Mouse (Mus musculus) 416B (cell line): Measurements from ENCODE around the gene Kif17.

Experiments used
- DNase-seq: peaks from one replicate; pipeline ENCODE4 v3.0.0; 2011; ENCODE audit warnings: low read depth

Kif17 gene

DNA sequence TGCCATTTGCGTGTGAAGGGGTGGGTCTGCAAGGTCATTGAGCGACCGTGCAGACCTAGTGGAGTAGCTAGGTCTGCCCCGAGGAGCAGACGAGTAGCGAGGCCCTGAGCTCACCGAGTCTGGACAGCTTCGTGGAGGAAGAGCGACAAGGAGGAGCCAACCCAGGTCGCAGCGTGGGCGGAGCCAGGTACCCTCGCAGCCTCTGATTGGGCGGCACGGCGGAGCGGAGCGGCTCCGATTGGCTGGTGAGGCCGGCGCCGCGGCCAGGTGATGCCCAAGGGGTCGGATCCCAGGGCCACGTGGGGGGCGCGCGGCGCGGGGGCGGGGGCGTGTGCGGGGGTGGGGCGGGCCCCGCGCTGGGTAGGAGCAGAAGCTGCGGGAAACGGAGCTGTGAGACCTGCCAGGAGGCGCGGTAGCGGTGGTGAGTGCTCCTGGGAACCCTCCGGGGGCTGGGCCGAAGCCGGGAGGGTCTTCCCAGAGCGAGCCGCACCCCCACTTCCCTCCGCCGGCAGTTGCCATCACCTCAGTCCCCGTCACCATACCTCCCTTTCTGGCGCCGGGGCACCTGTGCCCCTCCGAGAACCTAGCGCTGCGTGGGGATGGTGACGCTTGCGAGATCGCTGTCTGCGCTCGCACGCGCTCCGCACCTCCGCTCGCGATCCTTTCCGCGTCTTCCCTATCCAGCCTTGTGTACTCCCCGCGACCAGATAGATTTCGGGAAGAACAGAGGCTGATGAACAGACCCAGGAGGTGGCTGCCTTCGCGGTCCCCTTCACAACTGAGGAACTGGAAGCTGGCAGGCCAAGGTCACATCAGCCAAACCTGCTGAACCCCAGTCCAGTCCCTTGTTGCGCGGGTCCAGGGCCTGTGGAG is at the start of gene Kif17, which contains the start of gene Sh2d5:
TSS of gene Kif17 (plus strand) at position 348 of the 873 bp plus-strand sequence.
TSS of gene Sh2d5 (plus strand) at position 316 of the 873 bp plus-strand sequence.
- peak; percentile 96 for DNase-seq

DNA sequence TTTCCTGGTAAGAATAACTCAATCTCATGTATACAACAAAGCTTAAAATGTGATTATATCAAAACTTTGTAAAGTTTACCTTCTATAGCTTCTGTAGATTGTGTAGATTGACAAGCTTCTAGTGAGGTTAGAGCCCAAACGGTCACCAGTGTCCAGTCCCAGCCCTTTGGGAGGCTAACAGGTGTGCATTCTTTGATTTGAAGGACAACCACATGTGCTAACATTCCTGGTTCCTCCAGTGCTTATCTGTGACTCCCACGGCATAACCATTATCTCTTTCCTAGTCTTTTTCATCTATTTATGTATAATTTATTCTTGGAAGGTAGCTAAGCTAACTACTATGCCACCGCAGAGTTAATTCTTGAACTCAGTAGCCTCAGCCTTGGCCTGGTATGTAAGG is 49.5 kb upstream of the Kif17 start:
- no peak for DNase-seq

DNA sequence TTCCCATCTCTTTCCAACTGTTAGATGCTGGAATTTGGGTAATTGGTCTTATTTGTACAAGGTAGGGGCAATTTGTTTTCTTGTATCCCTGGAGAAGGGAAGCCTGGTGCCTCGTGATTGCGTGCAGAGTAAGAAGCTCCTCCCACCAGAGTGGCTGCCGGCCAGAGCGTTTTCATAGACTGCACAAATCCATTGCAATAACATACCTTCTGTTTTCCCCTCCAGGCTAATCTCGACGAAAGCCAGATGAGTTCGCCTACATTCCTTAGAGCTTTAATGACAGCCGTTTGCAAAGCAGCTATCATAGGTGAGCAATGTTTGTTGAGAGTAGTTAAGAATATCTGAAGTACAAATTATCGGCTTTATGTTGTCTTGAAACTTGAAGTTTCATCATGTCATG is 48.5 kb upstream of the Kif17 start:
- DNase-seq = no peak

DNA sequence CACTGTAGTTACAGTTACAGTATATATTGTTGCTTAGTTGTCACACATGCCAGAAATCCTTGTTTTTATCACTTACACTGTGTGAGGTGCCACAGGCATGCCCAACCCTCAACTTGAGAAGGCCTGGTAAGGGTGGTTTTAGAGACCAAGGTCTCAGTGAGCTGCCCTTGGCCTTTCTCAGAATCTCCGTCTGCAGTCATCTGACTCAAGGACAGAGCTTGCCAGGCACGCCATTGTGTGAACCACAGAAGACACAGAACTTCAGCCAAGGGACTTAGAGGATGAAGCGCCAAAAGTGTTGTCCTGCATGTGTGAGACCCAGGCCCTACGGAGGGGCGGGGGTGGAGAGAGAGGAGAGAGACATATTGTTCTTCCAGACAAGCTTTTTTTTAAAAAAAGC is 40.1 kb upstream of the Kif17 start:
- no peak for DNase-seq

DNA sequence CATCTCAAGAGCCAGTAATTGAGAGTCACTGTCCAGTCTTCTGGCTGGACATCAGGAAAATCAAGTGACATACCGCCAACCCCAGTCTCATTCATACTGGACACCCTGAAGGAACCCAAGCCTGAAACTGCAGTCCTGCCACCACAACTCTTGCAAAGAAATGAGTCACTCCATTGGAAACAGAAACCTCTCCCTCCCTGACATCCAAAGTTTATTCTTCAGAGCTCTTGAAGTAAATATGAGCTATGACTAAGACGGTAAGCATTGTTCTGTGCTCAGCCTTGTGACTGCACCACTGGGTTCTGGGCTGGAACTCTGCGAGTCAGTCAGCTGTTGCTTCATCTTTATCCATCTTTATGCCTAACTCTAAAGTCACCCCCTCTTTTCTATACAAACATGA is 36.4 kb upstream of the Kif17 start:
- peak; percentile 87 for DNase-seq

DNA sequence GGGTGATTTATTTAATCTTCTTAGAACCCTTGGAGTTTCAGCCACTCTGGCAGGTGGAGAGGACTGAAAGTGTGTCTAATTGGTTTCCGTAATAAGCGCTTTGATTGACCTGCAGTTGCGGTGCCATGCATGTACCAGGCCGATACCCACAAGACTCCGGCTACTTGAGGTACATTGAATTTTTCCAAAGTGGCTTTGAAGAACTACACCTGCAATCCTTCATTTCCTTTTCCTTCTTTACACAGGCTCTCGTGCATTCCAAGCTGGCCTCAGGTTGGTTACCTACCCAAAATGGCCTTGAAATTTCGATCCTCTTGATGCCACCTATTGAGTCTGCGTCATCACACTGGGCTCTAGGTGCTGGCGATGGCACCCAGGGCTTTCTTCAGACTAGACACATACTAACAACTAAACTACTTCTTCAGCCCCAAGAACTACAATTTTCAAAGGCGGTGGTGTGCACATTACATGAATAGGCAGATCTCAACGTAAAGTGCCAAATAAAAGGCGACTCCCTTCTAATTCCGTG is 34.5 kb upstream of the Kif17 start:
- DNase-seq = no peak

DNA sequence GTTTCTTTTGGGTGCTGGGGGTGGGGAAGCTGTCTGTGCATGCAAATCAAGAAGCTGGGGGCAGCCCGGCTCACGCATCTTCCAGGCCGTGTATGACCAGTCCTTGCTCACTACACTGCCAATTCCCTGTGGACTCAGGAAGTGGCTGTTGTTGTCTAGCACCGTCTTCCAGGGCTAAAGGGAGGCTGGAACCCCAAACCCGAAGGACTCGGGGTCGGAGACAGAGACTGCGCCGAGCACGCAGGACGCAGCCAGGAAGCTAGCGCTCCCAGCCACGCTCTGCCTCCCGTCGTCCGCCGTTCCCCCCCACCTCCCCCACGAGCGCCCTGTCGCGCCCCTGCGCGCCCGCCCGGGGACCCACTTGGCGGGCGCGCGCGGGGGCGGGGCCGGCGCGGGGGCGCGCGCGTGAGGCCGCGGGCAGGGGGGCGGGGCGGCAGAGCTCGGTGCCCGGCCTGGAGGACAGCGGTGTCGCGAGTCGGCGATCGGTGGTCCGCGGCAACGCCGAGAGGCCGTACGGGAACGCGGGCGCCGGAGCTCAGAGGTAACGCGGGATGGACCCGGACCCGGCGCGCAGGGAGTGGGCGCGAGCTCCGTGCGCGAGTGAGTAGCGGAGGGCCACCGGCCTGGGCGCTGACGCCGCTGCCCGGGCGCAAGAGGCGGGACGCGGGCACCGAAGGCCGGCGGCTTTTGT is 33.9 kb upstream of the Kif17 start, which contains the start of gene Hp1bp3:
TSS of gene Hp1bp3 (plus strand) at position 97 of the 691 bp plus-strand sequence.
- DNase-seq = peak; percentile 76

DNA sequence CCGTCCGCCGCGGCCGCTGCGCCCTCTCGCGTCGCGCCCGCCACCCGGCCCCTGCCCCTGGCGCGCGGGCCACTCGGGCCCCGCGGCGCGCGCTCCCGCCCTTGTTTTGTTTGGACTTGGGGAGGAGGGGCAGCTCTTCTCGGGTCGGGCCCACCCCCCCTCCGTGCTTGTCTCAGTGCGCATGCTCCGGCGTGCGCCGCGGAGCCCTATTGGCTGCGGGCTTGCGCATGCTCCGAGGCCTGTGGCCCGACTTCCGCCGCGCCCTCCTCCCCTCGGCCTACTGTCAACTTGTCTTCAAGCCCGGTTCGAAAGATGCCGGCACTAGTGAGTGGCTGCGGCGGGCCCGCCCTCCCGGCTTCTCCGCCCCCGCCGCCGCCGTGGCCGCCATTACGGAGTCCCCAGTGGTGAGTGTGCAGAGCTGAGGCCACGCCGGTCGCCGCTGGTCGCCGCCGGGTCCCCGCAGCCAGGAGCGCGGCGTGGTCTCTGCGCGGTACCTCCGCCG is 33.3 kb upstream of the Kif17 start:
- DNase-seq = peak; percentile 98

DNA sequence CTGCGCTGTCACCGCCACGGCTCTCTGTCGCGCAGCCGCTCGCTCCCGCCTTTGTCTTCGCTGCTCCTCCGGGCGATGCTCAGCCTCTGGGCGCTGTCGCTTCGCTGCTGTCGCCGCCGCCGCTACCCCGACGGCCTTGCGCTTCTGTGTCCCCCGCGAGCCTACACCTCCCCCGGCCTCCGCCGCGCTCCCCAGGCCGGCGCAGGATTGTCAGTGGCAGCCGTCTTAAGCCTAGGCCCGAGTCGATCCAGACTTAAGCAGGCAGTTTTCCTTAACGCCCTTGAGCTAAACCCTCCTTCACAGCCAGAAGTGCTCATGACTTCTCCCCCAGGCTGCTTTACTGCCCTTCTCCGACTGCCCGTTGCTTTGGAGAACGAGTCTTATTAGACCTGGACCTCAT is 32.8 kb upstream of the Kif17 start:
- DNase-seq = peak; percentile 43

DNA sequence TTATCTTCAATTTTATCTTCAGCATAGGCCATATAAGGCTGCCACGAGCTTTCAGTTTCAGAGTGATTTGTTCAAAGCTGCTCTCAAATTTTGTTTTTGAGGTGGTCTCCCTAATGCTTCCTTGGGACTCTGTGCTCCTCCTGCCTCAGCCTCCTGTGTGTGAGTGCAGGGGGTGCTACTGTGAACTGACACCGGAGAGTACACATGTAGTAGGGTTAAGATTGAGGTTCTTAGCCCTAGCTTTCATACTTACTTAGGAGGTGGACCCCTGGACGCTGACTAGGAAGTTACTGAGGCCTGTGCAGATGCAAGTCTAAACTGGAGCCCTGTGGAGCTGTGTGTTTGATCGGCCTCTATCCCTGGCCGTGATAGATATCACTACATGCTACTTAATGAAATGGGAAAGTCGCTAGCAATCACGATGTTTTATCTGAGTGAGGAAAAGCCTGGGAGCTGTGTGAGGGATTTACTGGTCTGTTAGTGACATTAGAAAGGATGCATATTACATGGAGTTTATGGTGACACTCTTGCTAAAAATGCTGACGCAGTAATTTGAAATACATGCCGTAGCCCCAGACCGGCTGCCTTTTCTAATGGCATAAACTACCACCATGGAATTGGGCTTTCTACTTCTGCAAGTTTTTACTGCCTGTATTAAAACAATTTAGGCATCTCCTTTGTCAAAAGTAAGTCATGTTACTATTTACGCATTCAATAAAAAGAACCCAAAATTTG is 32.1 kb upstream of the Kif17 start:
- DNase-seq = peak; percentile 51

DNA sequence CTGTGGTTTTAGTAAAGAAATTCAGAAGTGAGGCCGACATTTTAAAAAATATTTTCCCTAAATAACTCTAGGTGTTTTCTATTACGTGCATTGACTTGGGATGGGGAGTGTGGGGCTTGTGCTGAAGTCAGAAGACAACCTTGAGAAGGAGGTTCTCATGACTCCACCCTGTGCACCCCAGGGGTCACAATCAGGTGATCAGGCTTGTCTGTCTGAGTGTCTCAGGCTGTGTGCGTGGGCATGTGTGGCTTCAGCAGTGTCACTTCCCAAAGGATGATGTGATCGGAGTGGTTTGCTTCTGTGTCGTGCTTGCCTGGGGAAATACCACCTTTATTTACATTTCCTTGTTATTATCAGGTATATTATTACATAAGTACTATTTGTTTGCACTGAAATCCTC is 30.9 kb upstream of the Kif17 start:
- DNase-seq = no peak

DNA sequence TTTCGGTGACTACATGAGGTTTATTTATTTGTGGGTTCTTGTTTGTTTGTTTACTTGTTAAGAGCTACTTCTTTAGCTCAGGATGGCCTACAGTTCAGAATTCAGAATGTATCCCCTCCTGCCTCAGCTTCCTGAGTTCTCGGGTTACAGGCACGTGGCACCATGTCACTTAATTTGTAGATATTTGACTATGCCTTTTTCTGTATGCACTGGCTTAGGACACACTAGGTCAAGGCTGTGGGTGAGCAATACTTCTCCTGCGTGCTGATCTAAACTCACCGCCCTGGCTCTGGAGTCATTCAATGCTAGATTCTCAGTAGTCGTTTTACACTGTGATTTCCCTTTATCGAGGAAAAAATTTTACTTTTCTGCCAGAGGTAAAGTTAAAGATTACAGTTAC is 29.5 kb upstream of the Kif17 start:
- DNase-seq = peak; percentile 84

DNA sequence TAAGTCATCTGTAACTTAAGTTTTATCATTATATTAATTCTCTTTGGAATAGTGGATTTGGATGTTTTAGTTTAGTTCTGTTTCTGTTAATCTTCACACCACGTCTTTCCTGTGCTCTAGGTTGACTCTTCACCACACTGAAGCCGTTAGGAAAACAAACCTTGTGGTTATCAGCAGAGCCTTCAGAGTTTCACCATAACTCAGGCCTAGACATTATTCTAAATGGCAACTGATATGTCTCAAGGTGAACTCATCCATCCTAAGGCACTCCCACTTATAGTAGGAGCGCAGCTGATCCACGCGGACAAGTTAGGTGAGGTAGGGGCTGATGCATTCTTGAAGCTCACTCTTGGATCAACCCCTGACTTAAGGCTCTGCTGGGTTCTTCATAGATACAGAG is 28.8 kb upstream of the Kif17 start:
- peak; percentile 80 for DNase-seq

DNA sequence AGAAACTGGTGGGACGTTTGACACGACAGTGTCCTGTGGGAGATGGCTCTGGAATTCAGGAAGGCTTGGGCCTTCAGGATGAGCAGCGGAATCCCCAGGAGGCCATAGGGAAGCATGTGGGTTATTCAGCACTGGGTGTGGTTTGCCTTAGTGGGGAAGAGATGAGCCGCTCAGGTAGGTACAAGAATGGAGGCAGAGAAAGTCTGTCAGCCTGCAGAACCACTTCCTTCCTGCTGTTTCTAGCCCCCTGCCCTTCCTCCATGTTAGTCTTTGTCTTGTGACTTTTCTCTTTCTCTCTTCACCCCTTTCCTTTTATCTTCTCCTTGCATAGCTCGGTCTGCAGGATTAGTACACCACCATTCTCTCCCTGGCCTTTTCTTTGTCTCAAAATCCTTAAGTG is 27.8 kb upstream of the Kif17 start:
- DNase-seq = no peak

DNA sequence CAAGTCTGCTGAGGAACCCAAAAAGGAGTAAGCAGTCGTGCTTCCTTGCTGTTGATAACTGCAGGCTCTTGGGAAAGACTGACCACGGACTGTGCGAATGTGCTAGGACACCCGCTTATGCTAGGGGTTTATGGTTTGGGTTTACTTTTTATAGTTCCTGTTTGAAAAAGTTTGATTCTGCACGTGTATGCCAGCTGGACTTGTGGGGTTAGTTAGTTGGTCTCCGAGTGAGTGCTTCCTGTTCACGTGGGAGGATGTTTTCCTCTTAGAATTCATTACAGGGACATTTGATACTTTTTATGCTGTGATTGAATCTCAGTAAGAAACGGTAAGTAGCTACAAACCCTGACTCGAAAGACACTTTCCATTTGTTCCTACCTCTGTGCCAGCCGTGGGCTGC is 26.6 kb upstream of the Kif17 start:
- peak; percentile 78 for DNase-seq

DNA sequence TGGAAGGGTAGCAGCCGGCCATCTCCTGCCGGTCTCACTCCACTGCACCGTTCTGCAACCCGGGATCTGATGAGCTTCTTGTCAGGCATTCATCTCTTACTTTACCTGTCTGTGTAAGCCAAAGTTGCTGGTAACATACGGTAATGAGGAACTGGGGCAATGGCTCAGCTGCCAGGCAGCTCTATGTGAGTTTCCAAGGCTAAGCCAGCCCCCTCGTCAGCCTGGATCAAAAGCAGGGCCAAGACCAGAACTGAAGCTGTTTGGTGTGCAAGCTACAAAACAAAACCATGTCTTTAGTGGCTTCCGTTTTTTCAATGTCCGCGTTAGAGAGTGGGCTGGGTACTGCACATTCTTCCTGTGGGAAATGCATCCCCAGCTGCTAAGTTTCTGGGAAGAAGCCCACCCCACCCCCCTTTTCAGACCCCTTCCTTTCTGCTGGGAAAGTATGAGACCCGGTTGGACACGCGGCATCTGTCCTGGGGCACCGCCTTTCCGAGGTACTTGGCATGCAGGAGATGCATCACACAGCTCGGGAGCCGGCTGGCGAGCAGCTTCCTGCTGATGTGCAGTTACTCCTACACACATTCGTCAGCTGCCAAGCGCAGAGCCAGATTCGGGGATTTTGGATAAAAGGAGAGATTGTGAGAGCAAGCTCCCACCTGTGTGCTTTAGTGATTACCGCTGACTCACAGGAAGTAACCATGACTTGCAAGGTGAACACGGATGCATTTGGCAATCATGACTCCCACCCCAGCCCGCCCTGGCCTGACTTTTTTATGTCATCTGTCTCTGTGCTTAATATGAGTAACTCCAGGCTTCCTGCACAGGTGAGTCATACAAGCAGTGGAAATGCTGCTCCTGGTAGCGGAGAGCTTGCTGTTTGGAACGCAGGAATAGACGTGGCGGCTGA is 3.2 kb upstream of the Kif17 start:
- DNase-seq = peak; percentile 93

DNA sequence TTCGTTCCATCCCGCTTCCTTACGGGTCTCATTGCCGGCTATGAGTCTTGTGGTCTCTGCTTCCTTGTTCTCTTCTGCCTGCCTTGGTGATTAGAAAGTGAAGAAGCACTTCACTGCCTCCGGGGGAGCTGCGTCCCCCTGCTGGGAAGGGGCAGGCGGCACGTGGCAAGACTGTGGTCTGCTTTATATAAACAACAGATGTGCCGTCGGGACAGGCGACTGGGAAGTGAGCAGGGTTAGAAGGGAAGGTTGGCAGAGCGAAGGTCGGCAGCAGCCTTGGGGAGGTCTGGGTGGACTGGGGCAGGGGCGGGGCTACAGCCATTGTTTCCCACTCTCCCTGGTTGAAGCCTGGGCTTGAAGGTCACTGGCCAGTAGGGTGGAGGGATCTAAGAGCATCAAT is 1.6 kb downstream of the Kif17 start:
- peak; percentile 89 for DNase-seq

DNA sequence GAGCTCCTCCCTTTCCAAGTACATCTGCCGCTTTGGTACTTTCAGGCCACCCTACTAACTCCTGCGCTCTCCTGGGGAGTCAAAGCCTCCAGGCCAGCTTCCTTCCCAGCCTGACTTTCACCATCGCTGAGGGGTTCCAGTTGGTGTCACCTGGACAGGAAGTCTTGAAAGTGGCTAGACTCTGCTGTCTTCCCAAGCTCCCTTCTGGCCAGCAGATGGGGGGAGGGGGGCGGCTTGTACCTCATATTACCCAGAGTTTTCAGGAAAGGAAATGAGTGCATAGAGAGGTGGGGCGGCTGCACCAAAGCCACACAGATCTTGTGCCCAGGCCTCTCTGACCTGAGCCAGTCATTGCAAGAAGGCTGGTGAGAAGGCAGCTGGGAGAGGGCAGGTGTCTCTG is 2.0 kb downstream of the Kif17 start:
- DNase-seq = no peak

DNA sequence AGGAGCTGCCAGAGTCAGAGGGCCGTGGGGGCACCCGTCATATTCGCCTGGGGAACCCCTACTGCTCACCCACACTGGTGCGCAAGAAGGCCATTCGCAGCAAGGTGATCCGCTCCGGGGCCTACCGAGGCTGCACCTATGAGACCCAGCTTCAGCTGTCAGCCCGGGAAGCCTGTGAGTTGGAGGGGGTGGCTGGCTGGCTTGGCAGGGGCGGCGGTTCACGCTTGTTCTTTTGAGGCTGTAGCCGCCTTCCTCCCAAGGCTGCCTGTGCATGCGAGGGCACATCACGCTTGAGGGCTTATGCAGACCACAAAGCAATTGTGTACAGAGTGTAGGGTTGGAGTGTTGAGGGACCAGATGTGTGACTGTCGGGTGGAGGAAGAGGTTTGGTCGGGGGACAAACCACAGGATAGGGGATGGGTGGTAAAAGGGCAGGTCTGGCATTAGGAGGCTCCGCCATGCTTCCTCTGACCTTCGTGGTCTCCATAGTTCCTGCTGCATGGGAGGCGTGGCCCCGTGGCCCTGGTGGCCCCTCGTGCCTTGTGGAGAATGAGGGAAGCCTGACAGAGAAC is 7.0 kb downstream of the Kif17 start:
- DNase-seq = peak; percentile 99

DNA sequence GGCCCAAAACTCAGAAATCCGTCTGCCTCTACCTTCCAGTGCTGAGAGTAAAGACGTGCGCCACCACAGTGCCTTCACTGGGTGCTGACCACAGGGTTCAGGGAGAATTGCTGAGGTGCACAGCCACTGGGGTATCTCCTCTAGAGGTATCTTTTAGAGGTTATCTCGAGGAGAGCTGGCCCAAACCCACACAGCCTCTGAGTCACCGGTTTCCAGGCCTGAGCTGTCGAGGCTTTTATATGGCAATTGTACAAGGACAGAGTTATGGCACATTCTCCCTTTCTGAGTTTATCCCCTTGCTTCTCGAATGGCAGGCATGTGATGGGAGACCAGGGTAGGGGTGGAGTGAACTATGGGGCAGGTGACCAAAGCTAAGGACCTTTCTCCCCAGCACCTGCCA is 8.4 kb downstream of the Kif17 start:
- DNase-seq = peak; percentile 71

DNA sequence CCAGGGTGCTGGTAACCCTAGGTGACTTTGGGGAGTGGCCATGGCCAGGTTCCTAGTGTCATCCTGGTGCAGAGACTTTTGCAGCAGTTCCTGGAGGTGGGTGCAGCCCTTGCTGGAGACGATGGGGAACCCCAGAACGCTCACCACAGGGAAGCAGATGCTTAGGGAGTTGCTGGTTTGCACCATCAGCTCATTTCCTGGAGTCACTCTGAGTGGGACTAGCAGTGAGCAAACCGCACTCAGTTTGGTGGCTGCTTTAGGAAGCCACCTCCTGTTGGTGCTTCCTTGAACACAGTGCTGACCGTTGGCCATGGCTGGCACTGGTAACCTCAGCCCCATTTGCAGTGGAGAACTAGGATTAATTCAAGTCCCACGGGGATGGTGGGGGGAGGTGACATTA is 9.2 kb downstream of the Kif17 start:
- DNase-seq = peak; percentile 98
